In genomic region chr14:51142568-51142967, GRCm38 (mm10) we compare ENCODE assay signal across 1 mouse cellular context.
TF ChIP-seq lines count a peak whose summit lies in the region.

No protein-coding gene starts in this region.

TF ChIP-seq in MEL, 35 proteins besides CTCF, POLR2A, EP300 and RAD21:
- TF ChIP-seq CHD2 (IDR thresholded peaks at IDR 0.05; ENCODE audit: low read length), result no peak
- TF ChIP-seq SIN3A (IDR thresholded peaks at IDR 0.05; ENCODE audit: low read length), result no peak
- no peak for TF ChIP-seq NELFE (IDR thresholded peaks at IDR 0.05; ENCODE audit: low read depth, low read length)
- TF ChIP-seq POLR2AphosphoS2 (IDR thresholded peaks at IDR 0.05; ENCODE audit: low read length), result no peak
- no peak for TF ChIP-seq TCF12 (IDR thresholded peaks at IDR 0.05; ENCODE audit: low read depth, low read length)
- TF ChIP-seq TAL1 (IDR thresholded peaks at IDR 0.05; ENCODE audit: low read length), result no peak
- TF ChIP-seq ELF1 (IDR thresholded peaks at IDR 0.05; ENCODE audit: low read depth, low read length), result no peak
- no peak for TF ChIP-seq TBP (IDR thresholded peaks at IDR 0.05; ENCODE audit: low read depth, low read length)
- TF ChIP-seq USF1 (IDR thresholded peaks at IDR 0.05; ENCODE audit: low read depth, low read length), result no peak
- TF ChIP-seq ZC3H11A (IDR thresholded peaks at IDR 0.05; ENCODE audit: low read depth, low read length), result no peak
- no peak for TF ChIP-seq GABPA (IDR thresholded peaks at IDR 0.05; ENCODE audit: low read depth, low read length)
- TF ChIP-seq USF2 (IDR thresholded peaks at IDR 0.05; ENCODE audit: borderline replicate concordance in 1 of 2, insufficient read depth in 1 of 2, low read depth in 1 of 2, low read length in 2 of 2), result no peak
- no peak for TF ChIP-seq CHD1 (IDR thresholded peaks at IDR 0.05; ENCODE audit: low read depth, low read length)
TF ChIP-seq in MEL: peak in this region for 0.
